Mouse (Mus musculus) liver, embryonic 15.5 days (tissue): Measurements from ENCODE around the gene Pigb. TPM values are rescaled to one million over a fixed set of nuclear protein-coding genes. Genes with fewer than 3 reads are reported as not detected.
"Not testable (repeated sequence)": the region's sequence is repeated elsewhere in the genome, so short reads cannot be mapped to it uniquely, and the experiment has no call there.

ENCODE experiments used
- ATAC-seq: fragments of 200-750 bp; cut with Nextera tagmentation; 2 replicates; pipeline ENCODE4 v1.8.0; 2017; ENCODE audit warnings: moderate number of reproducible peaks, mild to moderate bottlenecking, moderate library complexity; ENCODE audit not compliant: insufficient read depth
- H3K27ac ChIP-seq: fragments of 300-500 bp; sonication (generic); replicated peaks from 2 replicates; pipeline ENCODE4 v1.5.1; 2015; ENCODE audit warnings: mild to moderate bottlenecking, inconsistent platforms
- H3K27me3 ChIP-seq: fragments of 300-500 bp; sonication (generic); 2 replicates; pipeline ENCODE4 v1.6.1; 2015; ENCODE audit warnings: mild to moderate bottlenecking, inconsistent platforms
- H3K36me3 ChIP-seq: fragments of 300-500 bp; sonication (generic); replicated peaks from 2 replicates; pipeline ENCODE4 v1.6.1; 2015; ENCODE audit warnings: moderate library complexity, mild to moderate bottlenecking, inconsistent platforms
- H3K4me1 ChIP-seq: fragments of 300-500 bp; sonication (generic); replicated peaks from 2 replicates; pipeline ENCODE4 v1.6.1; 2015; ENCODE audit warnings: inconsistent platforms
- H3K4me2 ChIP-seq: fragments of 300-500 bp; sonication (generic); 2 replicates; pipeline ENCODE4 v1.6.1; 2015; ENCODE audit warnings: moderate library complexity, mild to moderate bottlenecking, inconsistent platforms
- H3K4me3 ChIP-seq: fragments of 300-500 bp; sonication (generic); replicated peaks from 2 replicates; pipeline ENCODE4 v1.5.1; 2015; ENCODE audit warnings: mild to moderate bottlenecking, inconsistent platforms
- H3K9ac ChIP-seq: fragments of 300-500 bp; sonication (generic); 2 replicates; pipeline ENCODE4 v1.6.1; 2015; ENCODE audit warnings: moderate library complexity, mild to moderate bottlenecking, inconsistent platforms
- H3K9me3 ChIP-seq: fragments of 300-500 bp; sonication (generic); replicated peaks from 2 replicates; pipeline ENCODE4 v1.6.1; 2016; ENCODE audit warnings: inconsistent platforms
- WGBS: fragments of 180-500 bp; shearing (Covaris S2); methylation state at CpG from one replicate; pipeline ENCODE4 v1.1.7; 2015; ENCODE audit warnings: mixed read lengths; ENCODE audit not compliant: insufficient replicate concordance; 5-methylcytosine and 5-hydroxymethylcytosine counted together
- polyA plus RNA-seq: library from polyadenylated mRNA; unstranded; fragments of >200 nt; fragmentation: Nextera tagmentation; extraction: Ambion mirVana; gene quantifications from 2 replicates; pipeline ENCODE4 v1.2.1, GENCODE M21; 2015

Gene Pigb
- 4.3 and 4.6 TPM in 2 replicates for polyA plus RNA-seq

DNA sequence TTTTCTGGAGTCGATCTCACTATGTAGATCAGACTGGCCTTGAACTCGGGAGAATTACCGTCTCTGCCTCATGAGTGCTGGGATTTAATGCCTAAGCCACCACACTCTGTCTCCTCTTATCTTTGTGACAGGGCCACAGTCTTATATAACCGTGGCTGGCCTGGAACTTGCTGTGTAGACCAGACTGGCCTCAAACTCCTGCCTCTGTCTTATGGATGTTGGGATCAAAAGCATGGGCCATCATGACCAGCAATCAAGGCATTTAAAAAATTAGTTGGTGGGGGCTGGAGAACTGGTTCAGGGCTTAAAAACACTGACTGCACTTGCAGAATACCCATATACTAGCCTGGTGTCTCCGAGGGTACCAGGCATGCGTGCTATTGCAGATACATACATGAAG, at the start of gene Pigb:
Gene Pigb (minus strand): TSS at position 299 of the 400 bp plus-strand sequence.
- H3K4me1 ChIP-seq, result peaks cover 35% of the 10 kb centered on the region
- no peaks in the 10 kb centered on the region for H3K27me3 ChIP-seq
- no peaks in the 10 kb centered on the region for H3K9me3 ChIP-seq
- peak within 1 kb of the TSS; percentile 83 for H3K4me2 ChIP-seq
- H3K27ac ChIP-seq, result peak within 1 kb of the TSS; percentile 69
- ATAC-seq, result no peak
- H3K36me3 ChIP-seq, result 0 out of 2 replicates have a peak, but pooled peaks cover 4% of the 10 kb centered on the region
- peak within 1 kb of the TSS; percentile 82 for H3K4me3 ChIP-seq
- WGBS, result 24% methylated on average over 6 of the region's 6 CpGs
- peak within 1 kb of the TSS; percentile 77 for H3K9ac ChIP-seq

- peak overlapping the region; percentile 24 for H3K27ac ChIP-seq
- no peak overlapping the region for H3K9ac ChIP-seq
- H3K36me3 ChIP-seq, result 0 out of 2 replicates have a peak, but pooled peaks cover 3% of the 10 kb centered on the region
- H3K9me3 ChIP-seq, result no peaks in the 10 kb centered on the region
- H3K4me2 ChIP-seq, result no peak overlapping the region
- H3K4me1 ChIP-seq, result peaks cover 12% of the 10 kb centered on the region; the same call in 1 of the 2 replicates
- ATAC-seq, result peak; percentile 60
- H3K27me3 ChIP-seq, result no peaks in the 10 kb centered on the region
- WGBS, result 34% methylated on average over 16 of the region's 16 CpGs
- no peak overlapping the region for H3K4me3 ChIP-seq
These were observed 49.2 kb upstream of the Pigb start for GRCm38 (mm10) chr9:73089222-73089920.

- H3K27ac ChIP-seq, result no peak overlapping the region
- no peak overlapping the region for H3K9ac ChIP-seq
- no peak overlapping the region for H3K4me3 ChIP-seq
- H3K9me3 ChIP-seq, result no peaks in the 10 kb centered on the region
- H3K27me3 ChIP-seq, result no peaks in the 10 kb centered on the region
- ATAC-seq, result no peak
- 0 out of 2 replicates have a peak, but pooled peaks cover 3% of the 10 kb centered on the region for H3K36me3 ChIP-seq
- no peak overlapping the region for H3K4me2 ChIP-seq
- peaks cover 12% of the 10 kb centered on the region; the same call in 1 of the 2 replicates for H3K4me1 ChIP-seq
- 42% methylated on average over 5 of the region's 5 CpGs for WGBS
These were observed 47.4 kb upstream of the Pigb start for GRCm38 (mm10) chr9:73087581-73087980.

- peaks cover 12% of the 10 kb centered on the region; the same call in 1 of the 2 replicates for H3K4me1 ChIP-seq
- no peaks in the 10 kb centered on the region for H3K9me3 ChIP-seq
- no peak overlapping the region for H3K4me3 ChIP-seq
- ATAC-seq, result no peak
- no peak overlapping the region for H3K9ac ChIP-seq
- H3K27ac ChIP-seq, result peak overlapping the region; percentile 42; the same call in 1 of the 2 replicates
- 0 out of 2 replicates have a peak, but pooled peaks cover 3% of the 10 kb centered on the region for H3K36me3 ChIP-seq
- 51% methylated on average over 8 of the region's 8 CpGs for WGBS
- H3K27me3 ChIP-seq, result no peaks in the 10 kb centered on the region
- H3K4me2 ChIP-seq, result no peak overlapping the region
These were observed 46.9 kb upstream of the Pigb start for GRCm38 (mm10) chr9:73087121-73087520.

DNA sequence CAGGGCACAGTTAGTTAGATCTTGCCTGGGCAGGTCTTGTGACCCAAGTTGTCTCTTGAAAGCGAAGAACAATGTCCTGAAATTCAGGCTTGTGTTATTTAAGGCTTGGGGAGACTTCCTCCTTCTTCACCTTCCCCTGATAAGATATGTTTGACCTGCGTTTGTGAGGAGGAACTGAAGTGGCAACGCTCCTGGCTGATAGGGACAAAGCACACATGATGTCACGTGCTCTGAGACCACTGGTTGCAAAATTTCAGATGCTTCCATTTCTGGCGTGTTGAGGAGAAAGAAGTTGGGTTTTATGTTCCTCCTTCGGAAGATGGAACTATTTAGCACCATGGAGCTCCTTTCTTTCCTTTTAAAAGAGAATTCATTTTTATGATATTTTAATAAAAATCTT, 45.7 kb upstream of the Pigb start:
- H3K27me3 ChIP-seq, result no peaks in the 10 kb centered on the region
- 11% methylated on average over 6 of the region's 6 CpGs for WGBS
- peak overlapping the region; percentile 51; the same call in 1 of the 2 replicates for H3K27ac ChIP-seq
- H3K36me3 ChIP-seq, result 0 out of 2 replicates have a peak, but pooled peaks cover 3% of the 10 kb centered on the region
- no peak overlapping the region for H3K4me2 ChIP-seq
- H3K4me1 ChIP-seq, result peaks cover 12% of the 10 kb centered on the region; the same call in 1 of the 2 replicates
- no peak for ATAC-seq
- no peak overlapping the region for H3K4me3 ChIP-seq
- no peaks in the 10 kb centered on the region for H3K9me3 ChIP-seq
- no peak overlapping the region for H3K9ac ChIP-seq

DNA sequence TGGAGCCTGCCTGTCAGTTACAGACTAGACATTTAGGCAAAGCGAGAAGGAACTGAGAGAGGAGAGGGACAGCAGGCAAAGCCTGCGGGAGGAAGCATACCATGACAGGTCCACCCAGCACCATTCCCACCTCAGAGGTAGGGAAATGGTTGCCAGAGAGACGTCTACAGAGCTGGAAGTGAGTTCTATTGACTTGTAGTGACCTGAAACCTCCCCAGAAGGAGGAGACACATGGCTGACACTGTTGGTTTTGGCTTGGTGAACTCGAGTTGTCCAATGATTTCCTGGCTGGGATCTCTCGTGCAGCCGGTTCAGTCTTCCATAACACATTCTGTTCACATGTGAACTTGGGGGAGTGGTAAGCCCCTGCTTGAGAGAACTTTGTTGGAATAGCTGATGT, 43.8 kb upstream of the Pigb start:
- H3K27me3 ChIP-seq, result no peaks in the 10 kb centered on the region
- H3K4me2 ChIP-seq, result no peak overlapping the region
- WGBS, result 54% methylated on average over 6 of the region's 6 CpGs
- peaks cover 12% of the 10 kb centered on the region; the same call in 1 of the 2 replicates for H3K4me1 ChIP-seq
- H3K27ac ChIP-seq, result no peak overlapping the region
- H3K4me3 ChIP-seq, result no peak overlapping the region
- H3K9me3 ChIP-seq, result no peaks in the 10 kb centered on the region
- ATAC-seq, result no peak
- H3K36me3 ChIP-seq, result 0 out of 2 replicates have a peak, but pooled peaks cover 3% of the 10 kb centered on the region
- H3K9ac ChIP-seq, result no peak overlapping the region

DNA sequence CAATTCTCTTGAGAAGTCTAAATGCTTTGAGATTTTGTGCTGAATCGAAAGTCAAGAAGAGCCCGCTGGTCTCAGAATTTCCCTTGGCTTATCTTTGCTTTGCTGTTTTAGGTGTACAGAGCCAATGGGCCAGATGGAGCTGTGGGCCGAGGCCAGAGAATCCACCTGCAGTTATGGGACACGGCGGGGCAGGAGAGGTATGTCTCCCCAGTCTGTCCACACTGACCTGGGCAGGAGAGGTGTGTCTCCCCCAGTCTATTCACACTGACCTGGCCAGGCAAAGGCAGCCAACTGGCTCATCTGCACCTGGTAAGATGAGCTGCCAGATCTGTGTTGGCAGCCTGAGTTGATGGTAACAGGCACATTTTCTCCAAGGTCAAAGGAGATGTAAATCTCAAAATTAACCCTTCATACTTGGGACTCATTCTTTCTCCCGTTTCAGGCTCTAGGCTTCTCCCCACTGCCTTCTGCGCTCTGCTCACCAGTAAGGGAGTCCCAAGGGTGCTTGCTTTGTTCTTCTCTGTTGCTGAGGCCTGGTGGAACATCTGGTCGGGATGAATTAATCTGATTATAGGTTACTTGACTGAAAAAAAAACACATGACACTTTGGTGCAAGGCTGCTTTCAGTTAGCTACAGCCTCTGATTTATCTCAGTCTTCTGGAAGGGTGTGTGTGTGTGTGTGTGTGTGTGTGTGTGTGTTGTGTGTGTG, 42.3 kb upstream of the Pigb start:
- Histone ChIP-seq H3K27me3 (no peaks in the 10 kb centered on the region), H3K9ac (no peak overlapping the region), H3K36me3 (0 out of 2 replicates have a peak, but pooled peaks cover 3% of the 10 kb centered on the region), H3K4me2 (no peak overlapping the region), H3K27ac (no peak overlapping the region), H3K9me3 (no peaks in the 10 kb centered on the region), H3K4me3 (no peak overlapping the region), H3K4me1 (peaks cover 12% of the 10 kb centered on the region; the same call in 1 of the 2 replicates)
- 68% methylated on average over 8 of the region's 8 CpGs for WGBS
- ATAC-seq, result no peak

DNA sequence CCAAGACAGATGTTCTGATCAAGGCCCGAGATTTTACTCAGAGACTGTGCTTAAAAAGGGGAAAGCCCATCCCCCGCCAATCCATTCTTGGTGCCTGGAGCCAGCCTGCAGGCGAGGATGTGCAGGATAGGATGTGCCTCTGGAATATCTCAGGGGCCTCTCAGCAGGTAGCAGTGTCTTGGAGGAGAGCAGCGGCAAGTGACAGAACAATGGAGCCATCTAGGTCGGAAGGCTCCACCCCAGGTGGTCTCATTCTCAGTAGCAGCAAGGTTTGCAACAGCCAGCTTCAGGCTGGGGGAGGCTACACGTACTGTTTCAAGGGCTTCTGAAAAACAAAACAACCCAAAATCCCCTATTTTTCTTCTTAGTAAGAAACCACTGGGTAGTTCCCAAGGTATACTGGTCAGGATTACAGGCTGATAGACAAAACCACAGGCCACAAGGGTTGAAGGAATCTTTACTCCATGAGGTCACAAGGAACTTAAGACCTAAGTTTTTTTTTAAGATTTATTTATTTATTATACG, 39.7 kb upstream of the Pigb start:
- ATAC-seq, result no peak
- Histone ChIP-seq H3K9ac (no peak overlapping the region), H3K9me3 (no peaks in the 10 kb centered on the region), H3K4me1 (no peaks in the 10 kb centered on the region), H3K4me2 (no peak overlapping the region), H3K27ac (no peak overlapping the region), H3K4me3 (no peak overlapping the region), H3K36me3 (no peaks in the 10 kb centered on the region), H3K27me3 (no peaks in the 10 kb centered on the region)
- WGBS, result 57% methylated on average over 7 of the region's 7 CpGs

DNA sequence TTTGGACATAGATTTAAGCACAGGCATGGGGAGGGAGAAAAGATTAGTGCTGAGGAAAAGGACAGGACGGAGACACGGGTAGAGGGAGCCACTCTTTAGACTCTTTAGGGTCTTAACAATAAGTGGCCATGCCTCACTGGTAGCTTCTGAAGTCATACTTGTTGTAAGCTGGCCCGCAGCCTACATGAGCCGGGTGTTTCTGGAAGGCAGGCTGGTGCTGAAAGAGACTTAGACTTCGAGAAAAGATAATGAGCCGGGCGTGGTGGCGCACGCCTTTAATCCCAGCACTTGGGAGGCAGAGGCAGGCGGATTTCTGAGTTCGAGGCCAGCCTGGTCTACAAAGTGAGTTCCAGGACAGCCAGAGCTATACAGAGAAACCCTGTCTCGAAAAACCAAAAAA, 39.2 kb upstream of the Pigb start:
- not testable (repeated sequence) for H3K4me3 ChIP-seq, H3K9me3 ChIP-seq, H3K4me1 ChIP-seq, H3K36me3 ChIP-seq, H3K27ac ChIP-seq, H3K4me2 ChIP-seq, H3K9ac ChIP-seq, ATAC-seq, H3K27me3 ChIP-seq
- WGBS, result 67% methylated on average over 11 of the region's 12 CpGs

DNA sequence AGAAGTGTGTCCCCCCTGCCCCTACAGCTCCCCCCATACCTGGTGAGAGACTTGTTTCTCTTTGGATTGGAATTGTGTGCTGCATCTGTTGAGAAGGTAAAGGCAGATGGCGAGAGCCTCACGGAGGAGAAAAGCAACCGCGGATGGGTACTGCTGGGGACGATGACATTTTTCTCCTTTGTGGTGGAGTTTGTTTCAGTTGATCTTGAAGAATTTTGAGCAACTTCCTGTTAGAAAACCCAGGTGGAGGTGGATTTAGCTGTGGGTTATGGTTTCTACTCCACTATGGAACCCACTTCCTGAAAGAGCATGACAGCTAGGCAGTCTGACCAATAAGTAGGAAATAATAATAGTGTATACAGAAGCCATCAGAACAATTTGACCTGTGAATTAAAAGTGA, 33.0 kb upstream of the Pigb start:
- H3K4me3 ChIP-seq, result no peak overlapping the region
- H3K4me1 ChIP-seq, result peaks cover 7% of the 10 kb centered on the region
- H3K9ac ChIP-seq, result no peak overlapping the region
- no peaks in the 10 kb centered on the region for H3K27me3 ChIP-seq
- no peaks in the 10 kb centered on the region for H3K36me3 ChIP-seq
- no peak for ATAC-seq
- H3K27ac ChIP-seq, result peak overlapping the region; percentile 21; the same call in 1 of the 2 replicates
- H3K9me3 ChIP-seq, result no peaks in the 10 kb centered on the region
- WGBS, result 34% methylated on average over 5 of the region's 5 CpGs
- H3K4me2 ChIP-seq, result no peak overlapping the region

DNA sequence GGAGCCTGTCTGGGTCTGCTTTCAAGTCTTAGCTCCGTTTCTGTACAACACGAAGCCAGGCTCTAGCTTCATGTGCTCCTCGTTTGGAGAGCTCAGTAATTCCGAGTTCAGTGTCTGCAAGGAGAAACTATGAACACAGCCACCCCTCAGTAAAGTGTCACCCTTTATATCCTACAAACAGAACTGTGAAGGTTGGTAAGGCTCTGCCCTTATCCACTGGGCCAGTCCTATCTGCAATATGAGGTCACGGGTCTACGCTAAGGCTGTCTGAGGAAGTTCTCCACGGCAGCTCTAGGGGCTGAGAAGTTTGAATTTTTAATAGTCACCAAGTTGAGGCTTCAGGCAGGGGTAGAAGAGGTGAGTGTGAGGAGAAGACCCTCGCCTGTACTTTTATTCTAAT, 32.2 kb upstream of the Pigb start:
- Histone ChIP-seq H3K4me2 (no peak overlapping the region), H3K9me3 (no peaks in the 10 kb centered on the region), H3K4me3 (no peak overlapping the region), H3K4me1 (peaks cover 15% of the 10 kb centered on the region), H3K27ac (0 out of 2 replicates have a peak overlapping the region, but pooled peaks have one; percentile 21), H3K36me3 (no peaks in the 10 kb centered on the region), H3K9ac (no peak overlapping the region), H3K27me3 (no peaks in the 10 kb centered on the region)
- WGBS, result 36% methylated on average over 8 of the region's 8 CpGs
- no peak for ATAC-seq
